Mouse (Mus musculus) liver, adult 2 months (tissue): ENCODE data around the gene Stxbp5l. TPM values are rescaled to one million over a fixed set of nuclear protein-coding genes. Genes with fewer than 3 reads are reported as not detected.
"Not testable (repeated sequence)": the region's sequence is repeated elsewhere in the genome, so short reads cannot be mapped to it uniquely, and the experiment has no call there.

Source experiments
- DNase-seq: peaks from one replicate; pipeline ENCODE4 v3.0.0-alpha.2; 2011; ENCODE audit warnings: low read depth, low spot score; ENCODE audit errors: extremely low read depth
- H3K27ac ChIP-seq: fragments of 200-500 bp; replicated peaks from 2 replicates; pipeline ENCODE4 v1.5.1; 2012; ENCODE audit warnings: low read depth, mild to moderate bottlenecking, control low read depth, inconsistent platforms, low read length; ENCODE audit not compliant: insufficient read depth
- H3K27me3 ChIP-seq: fragments of 200-500 bp; 2 replicates; pipeline ENCODE4 v1.6.1; 2012; ENCODE audit warnings: mild to moderate bottlenecking, moderate library complexity, low read length, inconsistent platforms; ENCODE audit not compliant: control insufficient read depth, insufficient read depth
- H3K36me3 ChIP-seq: fragments of 200-500 bp; 2 replicates; pipeline ENCODE4 v1.6.1; 2012; ENCODE audit warnings: low read length, inconsistent platforms; ENCODE audit not compliant: control insufficient read depth, insufficient read depth
- H3K4me1 ChIP-seq: fragments of 200-500 bp; 2 replicates; pipeline ENCODE4 v1.6.1; 2011; ENCODE audit warnings: low read length; ENCODE audit not compliant: control insufficient read depth, insufficient read depth
- H3K4me3 ChIP-seq: fragments of 200-500 bp; 2 replicates; pipeline ENCODE4 v1.5.1; 2011; ENCODE audit warnings: low read depth, mild to moderate bottlenecking, control low read depth, low read length, moderate library complexity; ENCODE audit not compliant: insufficient read depth
- H3K79me2 ChIP-seq: fragments of 200-500 bp; 2 replicates; pipeline ENCODE4 v1.6.1; 2012; ENCODE audit warnings: inconsistent platforms, mild to moderate bottlenecking, low read length, moderate library complexity; ENCODE audit not compliant: control insufficient read depth, insufficient read depth
- H3K9ac ChIP-seq: fragments of 200-500 bp; 2 replicates; pipeline ENCODE4 v1.6.1; 2012; ENCODE audit warnings: low read depth, mild to moderate bottlenecking, control low read depth, inconsistent platforms, low read length
- CTCF ChIP-seq: fragments of 200-500 bp; IDR thresholded peaks from 2 replicates; pipeline ENCODE4 v1.5.1; 2011; ENCODE audit warnings: low read depth, low read length, control low read depth
- POLR2A ChIP-seq: fragments of 200-500 bp; IDR thresholded peaks from 2 replicates; pipeline ENCODE4 v1.6.1; 2011; ENCODE audit warnings: low read length, control low read depth; ENCODE audit not compliant: insufficient read depth; ENCODE audit errors: extremely low read depth
- WGBS: fragments of 180-500 bp; shearing (Covaris S2); methylation state at CpG from one replicate; pipeline ENCODE4 v1.1.7; 2018; 5-methylcytosine and 5-hydroxymethylcytosine counted together
- polyA plus RNA-seq: library from polyadenylated mRNA; depleted of rRNA; stranded (reverse); fragments of >200 nt; gene quantifications from 2 replicates; pipeline ENCODE4 v1.2.3, GENCODE M21; 2012
- total RNA-seq: library from RNA; depleted of rRNA; stranded (reverse); fragments of >200 nt; gene quantifications from 2 replicates; pipeline ENCODE4 v1.2.3, GENCODE M21; 2014

Stxbp5l gene
- total and polyA plus RNA-seq, 2 experiments = 0.46 TPM; not detected in 1

DNA sequence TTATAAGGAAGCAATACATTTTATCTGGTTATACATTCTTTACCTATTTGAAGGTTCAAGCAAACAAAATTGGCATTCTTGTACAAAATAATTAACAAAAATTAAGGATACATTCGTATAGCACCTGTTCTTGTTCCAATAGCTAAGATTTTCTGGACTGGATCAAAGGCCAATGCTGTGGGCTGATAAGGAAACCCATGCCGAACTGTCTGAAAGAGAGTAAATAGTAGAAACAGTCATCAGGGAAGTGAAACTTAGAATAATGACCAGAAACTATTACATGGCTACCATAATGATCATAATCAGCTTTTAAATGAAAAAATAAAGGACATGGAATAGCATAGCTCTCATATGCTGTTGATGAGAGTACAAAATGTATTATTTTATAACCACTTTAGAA, 39.8 kb downstream of the Stxbp5l start:
- no peaks in the 10 kb centered on the region for H3K27me3 ChIP-seq
- H3K4me3 ChIP-seq = no peak overlapping the region
- no peaks in the 10 kb centered on the region for H3K36me3 ChIP-seq
- H3K27ac ChIP-seq = no peak overlapping the region
- H3K9ac ChIP-seq = no peak overlapping the region
- H3K4me1 ChIP-seq = no peaks in the 10 kb centered on the region
- WGBS = 13% methylated on average over 2 of the region's 2 CpGs
- TF ChIP-seq CTCF (no peak), POLR2A (no peak)
- DNase-seq = no peak
- H3K79me2 ChIP-seq = no peaks in the 10 kb centered on the region

DNA sequence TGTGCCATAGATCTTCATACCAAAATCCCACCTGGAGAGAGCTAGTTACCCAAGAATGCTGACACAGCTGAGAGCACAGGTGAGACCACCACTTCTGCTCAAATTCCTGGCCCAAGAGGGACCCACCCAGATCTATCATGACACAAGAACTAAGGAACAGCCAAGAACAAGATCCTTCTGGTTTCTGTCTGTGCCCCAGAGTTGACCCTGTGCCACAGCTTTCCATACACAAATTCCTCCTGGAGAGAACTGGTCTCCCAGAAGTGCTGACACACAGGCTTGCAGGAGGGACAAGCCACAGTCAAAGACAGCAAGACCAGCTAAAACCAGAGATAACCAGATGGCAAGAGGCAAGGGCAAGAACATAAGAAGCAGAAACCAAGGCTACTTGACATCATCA, 43.3 kb downstream of the Stxbp5l start:
- H3K4me1 ChIP-seq, H3K79me2 ChIP-seq, H3K27ac ChIP-seq, H3K9ac ChIP-seq, H3K4me3 ChIP-seq, DNase-seq, H3K27me3 ChIP-seq, H3K36me3 ChIP-seq: not testable (repeated sequence)

DNA sequence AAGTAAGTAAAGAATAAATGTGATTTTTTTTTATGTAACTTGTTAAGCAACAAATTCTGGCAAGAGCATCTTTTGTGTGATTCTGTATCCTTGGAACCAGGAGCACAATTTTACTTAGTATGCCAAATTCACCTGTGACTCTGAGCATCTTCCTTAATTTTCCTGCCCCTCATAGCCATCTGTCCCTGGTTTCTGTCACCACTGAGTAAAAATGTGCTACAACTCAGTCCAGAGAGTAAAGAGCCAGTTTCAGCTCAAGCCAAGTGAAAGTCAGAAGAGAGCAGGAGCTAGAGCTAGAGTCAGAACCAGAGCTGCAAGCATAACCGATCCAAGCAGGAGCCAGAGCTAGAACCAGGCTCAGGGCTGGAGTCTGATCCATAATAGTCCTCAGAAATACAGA, 46.6 kb downstream of the Stxbp5l start:
- Histone ChIP-seq H3K79me2 (no peaks in the 10 kb centered on the region), H3K27me3 (no peaks in the 10 kb centered on the region), H3K27ac (no peak overlapping the region), H3K4me1 (no peaks in the 10 kb centered on the region), H3K36me3 (no peaks in the 10 kb centered on the region), H3K4me3 (no peak overlapping the region), H3K9ac (no peak overlapping the region)
- TF ChIP-seq CTCF (no peak), POLR2A (no peak)
- DNase-seq = no peak
- WGBS = 97% methylated on average over 1 of the region's 1 CpGs

DNA sequence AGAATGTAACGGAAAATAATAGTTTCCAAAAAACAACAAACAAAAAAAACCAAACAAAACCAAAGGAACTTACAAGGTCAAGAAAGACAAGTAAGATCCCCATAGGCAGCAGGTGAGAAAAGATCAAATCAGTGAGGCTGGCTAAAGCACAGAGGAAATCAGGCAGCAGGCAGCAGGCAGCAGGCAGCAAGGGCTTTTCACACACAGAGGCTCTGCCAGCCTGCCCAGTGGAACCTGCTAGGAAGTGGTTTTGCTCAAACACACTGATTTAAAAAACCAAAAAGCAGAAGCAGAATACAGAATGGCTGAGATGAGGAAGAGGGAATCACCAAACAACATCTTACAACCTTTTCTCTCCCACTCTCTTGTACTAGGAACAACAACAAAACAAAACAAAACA, 47.2 kb downstream of the Stxbp5l start:
- H3K27me3 ChIP-seq = no peaks in the 10 kb centered on the region
- H3K4me3 ChIP-seq = no peak overlapping the region
- DNase-seq = no peak
- no peaks in the 10 kb centered on the region for H3K79me2 ChIP-seq
- no peak overlapping the region for H3K27ac ChIP-seq
- H3K36me3 ChIP-seq = no peaks in the 10 kb centered on the region
- no peak for TF ChIP-seq POLR2A
- H3K4me1 ChIP-seq = no peaks in the 10 kb centered on the region
- WGBS = 86% methylated on average over 1 of the region's 1 CpGs
- no peak overlapping the region for H3K9ac ChIP-seq

DNA sequence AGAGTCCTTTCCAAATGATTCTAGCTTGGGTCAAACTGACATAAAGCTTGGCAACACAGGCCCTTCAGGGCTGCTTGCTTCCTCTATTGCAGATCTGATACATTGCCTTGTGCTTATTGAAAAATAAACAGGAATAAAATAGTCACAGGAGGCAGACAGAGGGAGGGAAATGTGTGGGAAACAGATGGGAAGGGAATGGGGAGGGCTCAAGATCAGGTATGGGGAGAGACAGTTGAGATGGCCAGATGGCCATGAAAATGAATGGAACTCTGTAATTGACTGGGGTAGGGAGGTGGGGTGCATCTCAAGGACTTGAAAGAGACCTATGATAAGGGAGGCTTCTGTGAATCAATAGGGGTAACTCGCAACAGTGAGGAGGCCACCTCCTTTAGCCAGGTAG, 80.3 kb downstream of the Stxbp5l start:
- TF ChIP-seq POLR2A = no peak
- TF ChIP-seq CTCF = no peak
- Histone ChIP-seq H3K9ac (no peak overlapping the region), H3K27me3 (no peaks in the 10 kb centered on the region), H3K27ac (no peak overlapping the region), H3K36me3 (no peaks in the 10 kb centered on the region), H3K4me1 (no peaks in the 10 kb centered on the region), H3K4me3 (no peak overlapping the region), H3K79me2 (no peaks in the 10 kb centered on the region)
- DNase-seq = no peak
- WGBS = 100% methylated on average over 1 of the region's 1 CpGs

DNA sequence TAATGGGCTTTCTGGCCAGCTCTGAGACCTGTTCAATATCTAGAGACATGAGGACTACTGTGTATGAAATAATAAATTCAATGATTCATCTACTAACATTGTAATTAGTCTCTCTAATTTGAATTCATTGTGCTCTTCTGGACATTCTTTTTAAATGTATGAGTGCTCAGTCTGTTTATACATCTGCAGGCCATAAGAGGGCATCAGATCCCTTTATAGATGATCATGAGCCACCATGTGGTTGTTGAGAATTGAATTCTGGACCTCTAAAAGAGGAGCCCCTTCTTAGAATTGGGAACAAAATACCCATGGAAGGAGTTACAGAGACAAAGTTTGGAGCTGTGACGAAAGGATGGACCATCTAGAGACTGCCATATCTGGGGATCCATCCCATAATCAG, 92.2 kb downstream of the Stxbp5l start:
- Histone ChIP-seq H3K9ac (no peak overlapping the region), H3K27me3 (no peaks in the 10 kb centered on the region), H3K36me3 (no peaks in the 10 kb centered on the region), H3K4me3 (no peak overlapping the region), H3K4me1 (no peaks in the 10 kb centered on the region), H3K79me2 (no peaks in the 10 kb centered on the region), H3K27ac (no peak overlapping the region)
- TF ChIP-seq CTCF (no peak), POLR2A (no peak)
- WGBS = 77% methylated on average over 1 of the region's 1 CpGs
- DNase-seq = peak; percentile 17

DNA sequence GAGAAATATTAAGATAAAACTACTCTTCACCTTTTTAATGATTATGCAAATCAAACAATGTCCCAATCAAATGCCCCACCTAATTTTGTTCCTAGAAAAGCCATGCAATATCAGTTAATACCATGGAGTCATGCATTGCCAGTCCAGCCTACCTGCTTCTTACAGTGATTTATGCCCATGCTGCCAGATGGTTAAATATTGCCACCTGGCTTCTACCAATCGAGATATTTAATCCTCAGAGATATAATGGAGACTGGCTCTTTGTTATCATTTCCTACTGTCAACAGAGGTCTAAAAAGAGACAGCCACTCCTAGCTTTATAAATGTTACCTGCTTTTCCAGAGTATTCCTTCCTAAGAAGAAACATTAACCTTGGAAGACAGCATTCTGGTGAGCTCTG, 104.6 kb downstream of the Stxbp5l start:
- 41% methylated on average over 1 of the region's 1 CpGs for WGBS
- Histone ChIP-seq H3K27me3 (no peaks in the 10 kb centered on the region), H3K36me3 (no peaks in the 10 kb centered on the region)

More for the DNA sequence above, 104.6 kb downstream of the Stxbp5l start:
- Histone ChIP-seq H3K9ac (no peak overlapping the region), H3K4me3 (no peak overlapping the region), H3K27ac (no peak overlapping the region), H3K4me1 (no peaks in the 10 kb centered on the region), H3K79me2 (no peaks in the 10 kb centered on the region)
- DNase-seq = no peak
- TF ChIP-seq POLR2A (no peak), CTCF (no peak)
